Comparison of ENCODE assay signal across 8 mouse cellular contexts in the genomic region with DNA sequence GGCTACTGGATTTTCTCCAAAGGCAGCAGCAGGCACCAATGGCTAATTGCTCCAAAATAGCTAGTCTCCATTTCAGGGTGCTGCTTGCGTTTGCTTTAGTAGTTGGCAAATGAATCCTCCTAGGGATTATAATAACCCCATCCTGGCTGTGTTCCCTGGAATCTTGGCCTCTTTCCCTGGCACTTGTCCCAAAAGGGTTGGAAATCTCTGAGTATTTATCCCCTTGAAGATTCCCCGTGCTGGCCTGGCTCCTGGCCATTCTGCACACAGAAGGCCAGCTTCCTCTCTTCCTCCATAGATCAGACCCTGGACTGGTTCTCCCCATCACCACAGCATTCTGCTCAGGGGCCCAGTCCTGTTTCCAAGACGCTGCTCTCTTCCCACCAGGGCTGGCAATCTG.
A peak's percentile ranks its signal among the peaks of the same experiment; 100 is the strongest.
DNase-seq lines count a peak whose midpoint lies in the region; ATAC-seq lines count a peak whose summit lies in the region.

No protein-coding gene starts in this region.

- no peak overlapping the region for H3K9ac ChIP-seq in intestine, embryonic 16.5 days (ENCODE audit: low read depth, low read length)

- H3K4me1 ChIP-seq in heart, embryonic 10.5 days: peaks cover 6% of the 10 kb centered on the region; the same call in 1 of the 2 replicates
- H3K4me1 ChIP-seq in intestine, embryonic 16.5 days (ENCODE audit: control insufficient read depth, insufficient read depth, low read length): peaks cover 6% of the 10 kb centered on the region; the same call in 1 of the 2 replicates

- peak; percentile 92 for DNase-seq in heart, adult 11 months
- DNase-seq in heart, embryonic 10.5 days (ENCODE audit: low spot score): no peak
- peak; percentile 87 for DNase-seq in brain, adult 2 months (ENCODE audit: low read depth, low spot score)
- peak; percentile 71 to 77 for DNase-seq in frontal cortex, postnatal 25 days (ENCODE audit: low spot score in 2 of 2)
- peak; percentile 87 to 89 for DNase-seq in left cerebral cortex, postnatal 10 days (ENCODE audit: extremely low spot score in 1 of 2, low spot score in 2 of 2)
- DNase-seq in ovary, postnatal 36 days (ENCODE audit: low spot score): peak; percentile 73
- DNase-seq in embryo, embryonic 10 days (ENCODE audit: low spot score): no peak

- H3K36me3 ChIP-seq in heart, embryonic 10.5 days: no peaks in the 10 kb centered on the region
- no peaks in the 10 kb centered on the region for H3K36me3 ChIP-seq in intestine, embryonic 16.5 days (ENCODE audit: control insufficient read depth, insufficient read depth, low read length)

- no peak overlapping the region for H3K27ac ChIP-seq in heart, embryonic 10.5 days
- 0 out of 2 replicates have a peak overlapping the region, but pooled peaks have one; percentile 18 for H3K27ac ChIP-seq in intestine, embryonic 16.5 days (ENCODE audit: low read length)

- no peaks in the 10 kb centered on the region; the same call in none of the 2 replicates for H3K27me3 ChIP-seq in heart, embryonic 10.5 days (ENCODE audit: insufficient read depth, poor library complexity, severe bottlenecking)
- no peaks in the 10 kb centered on the region for H3K27me3 ChIP-seq in intestine, embryonic 16.5 days (replicated peaks; ENCODE audit: control insufficient read depth, insufficient read depth, low read length)

- no peak overlapping the region for H3K4me2 ChIP-seq in intestine, embryonic 16.5 days (ENCODE audit: low read depth, low read length)

- peak; percentile 87 for ATAC-seq in intestine, embryonic 16.5 days

- no peaks in the 10 kb centered on the region for H3K9me3 ChIP-seq in heart, embryonic 10.5 days
- H3K9me3 ChIP-seq in intestine, embryonic 16.5 days (ENCODE audit: control insufficient read depth, low read length): no peaks in the 10 kb centered on the region

- intact Hi-C loops in left cerebral cortex, postnatal 10 days (cut with DNase I): loop anchor here (5.0 kb wide), 1 partner anchor 133 kb away; no protein-coding TSS in a partner anchor

- WGBS in heart, embryonic 10.5 days: 60% methylated on average over 3 of the region's 3 CpGs
- 29% methylated on average over 3 of the region's 3 CpGs for WGBS in intestine, embryonic 16.5 days

- no peak overlapping the region for H3K4me3 ChIP-seq in heart, embryonic 10.5 days
- H3K4me3 ChIP-seq in intestine, embryonic 16.5 days (ENCODE audit: low read length): no peak overlapping the region

Comparison
In these comparisons a context has a peak if more than half of its experiments do, and no peak if none do; other contexts are left out.
1. DNase-seq: peak in heart, adult 11 months (single experiment), brain, adult 2 months (single experiment), frontal cortex, postnatal 25 days (2 of 2), left cerebral cortex, postnatal 10 days (2 of 2) and ovary, postnatal 36 days (single experiment); none in heart, embryonic 10.5 days (single experiment) and embryo, embryonic 10 days (single experiment).